Mouse (Mus musculus): ENCODE measurements at regions not wholly inside any gene's neighbourhood (a gene's known extent, or its start where the extent isn't known, plus 50 kb on each side); places are given as distances from the start of the nearest gene placed in this dataset.

DNA sequence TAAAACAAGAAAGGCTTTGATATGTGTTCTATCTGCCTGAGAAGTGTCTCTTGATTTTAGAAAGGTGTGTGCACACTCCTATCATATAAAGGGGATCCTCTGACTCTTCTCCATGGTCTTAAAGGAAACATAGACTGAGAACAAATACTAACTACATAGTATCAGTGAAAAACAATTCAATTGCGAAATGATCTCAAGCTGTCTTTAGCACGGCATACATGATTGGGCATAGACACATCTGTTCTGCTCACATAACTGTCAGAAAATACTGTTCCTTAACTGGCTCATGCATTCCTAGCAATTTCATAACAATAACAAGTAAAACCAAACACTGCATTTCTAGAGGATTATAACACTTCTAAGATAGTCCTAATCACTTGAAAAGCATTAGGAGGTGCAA lies 95.5 kb upstream of the Kitl start:
- no peak overlapping the region for H3K9ac ChIP-seq
- no peak for ATAC-seq (ENCODE audit: low read depth)
- H3K27ac ChIP-seq (replicated peaks): no peak overlapping the region
- H3K4me1 ChIP-seq (replicated peaks): 0 out of 2 replicates have a peak, but pooled peaks cover 4% of the 10 kb centered on the region
- no peak overlapping the region for H3K4me3 ChIP-seq
- H3K9me3 ChIP-seq: no peaks in the 10 kb centered on the region
- no peak overlapping the region for H3K4me2 ChIP-seq
- no peaks in the 10 kb centered on the region for H3K36me3 ChIP-seq
- 79% methylated on average over 2 of the region's 2 CpGs for WGBS
- H3K27me3 ChIP-seq: no peaks in the 10 kb centered on the region

GRCm38 (mm10) chr10:99918567-99919320 lies 96.7 kb upstream of the Kitl start:
- Histone ChIP-seq H3K4me2 (no peak overlapping the region), H3K27ac (replicated peaks) (no peak overlapping the region), H3K27me3 (no peaks in the 10 kb centered on the region), H3K4me3 (no peak overlapping the region), H3K4me1 (replicated peaks) (0 out of 2 replicates have a peak, but pooled peaks cover 4% of the 10 kb centered on the region), H3K36me3 (no peaks in the 10 kb centered on the region), H3K9me3 (no peaks in the 10 kb centered on the region), H3K9ac (no peak overlapping the region)
- 92% methylated on average over 7 of the region's 7 CpGs for WGBS
- no peak for ATAC-seq (ENCODE audit: low read depth)

GRCm38 (mm10) chr10:99913846-99914187 lies 101.6 kb upstream of the Kitl start:
- no peaks in the 10 kb centered on the region for H3K27me3 ChIP-seq
- no peak overlapping the region for H3K4me2 ChIP-seq
- no peak overlapping the region for H3K4me3 ChIP-seq
- ATAC-seq (ENCODE audit: low read depth): no peak
- no peaks in the 10 kb centered on the region for H3K9me3 ChIP-seq
- no peak overlapping the region for H3K27ac ChIP-seq (replicated peaks)
- 84% methylated on average over 4 of the region's 4 CpGs for WGBS
- no peaks in the 10 kb centered on the region for H3K36me3 ChIP-seq
- no peak overlapping the region for H3K9ac ChIP-seq
- no peaks in the 10 kb centered on the region for H3K4me1 ChIP-seq (replicated peaks)

DNA sequence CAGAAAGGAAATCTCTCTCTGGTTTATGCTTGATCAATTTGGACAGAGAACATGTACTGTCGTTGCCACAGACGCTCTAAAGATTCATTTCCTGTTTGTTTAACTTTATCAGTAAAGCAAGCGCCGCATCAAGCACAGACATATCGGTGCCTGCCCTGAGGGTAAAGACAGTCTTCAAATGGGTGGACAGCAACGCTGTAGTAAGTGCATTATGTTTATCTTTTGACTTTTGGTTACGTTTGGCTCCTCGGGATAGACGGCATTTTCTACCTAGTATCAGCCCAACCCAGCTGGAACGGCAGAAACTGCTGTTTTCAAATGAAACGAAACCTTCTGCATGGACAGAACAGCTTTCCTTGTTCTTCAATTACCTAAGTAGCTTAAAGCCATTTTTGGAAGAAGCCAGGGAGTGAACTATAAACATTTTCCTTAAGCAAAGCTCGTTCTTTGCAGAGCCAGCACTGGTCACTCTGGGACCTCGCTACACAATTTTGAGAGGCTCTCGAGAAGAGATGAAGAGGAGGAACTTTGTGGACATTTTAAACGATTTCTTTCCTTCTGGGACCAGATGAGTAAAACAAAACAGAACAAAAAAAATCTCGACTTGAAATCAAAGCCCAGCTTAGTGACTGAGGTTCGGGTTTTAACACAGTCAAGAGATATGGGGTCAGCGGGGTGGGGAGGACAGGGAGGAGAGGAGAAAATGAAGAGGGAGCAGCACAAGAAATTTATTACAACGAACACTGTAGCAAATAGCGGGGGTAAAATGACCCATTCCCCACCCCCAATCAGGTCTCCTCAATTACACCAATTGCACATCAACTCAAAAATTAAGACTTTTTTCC lies 102.2 kb upstream of the Kitl start:
- 78% methylated on average over 20 of the region's 20 CpGs for WGBS
- H3K36me3 ChIP-seq: no peaks in the 10 kb centered on the region
- no peak overlapping the region for H3K27ac ChIP-seq (replicated peaks)
- H3K4me1 ChIP-seq (replicated peaks): no peaks in the 10 kb centered on the region
- H3K4me3 ChIP-seq: no peak overlapping the region
- H3K9ac ChIP-seq: no peak overlapping the region
- no peaks in the 10 kb centered on the region for H3K9me3 ChIP-seq
- ATAC-seq (ENCODE audit: low read depth): no peak
- H3K27me3 ChIP-seq: no peaks in the 10 kb centered on the region
- no peak overlapping the region for H3K4me2 ChIP-seq

DNA sequence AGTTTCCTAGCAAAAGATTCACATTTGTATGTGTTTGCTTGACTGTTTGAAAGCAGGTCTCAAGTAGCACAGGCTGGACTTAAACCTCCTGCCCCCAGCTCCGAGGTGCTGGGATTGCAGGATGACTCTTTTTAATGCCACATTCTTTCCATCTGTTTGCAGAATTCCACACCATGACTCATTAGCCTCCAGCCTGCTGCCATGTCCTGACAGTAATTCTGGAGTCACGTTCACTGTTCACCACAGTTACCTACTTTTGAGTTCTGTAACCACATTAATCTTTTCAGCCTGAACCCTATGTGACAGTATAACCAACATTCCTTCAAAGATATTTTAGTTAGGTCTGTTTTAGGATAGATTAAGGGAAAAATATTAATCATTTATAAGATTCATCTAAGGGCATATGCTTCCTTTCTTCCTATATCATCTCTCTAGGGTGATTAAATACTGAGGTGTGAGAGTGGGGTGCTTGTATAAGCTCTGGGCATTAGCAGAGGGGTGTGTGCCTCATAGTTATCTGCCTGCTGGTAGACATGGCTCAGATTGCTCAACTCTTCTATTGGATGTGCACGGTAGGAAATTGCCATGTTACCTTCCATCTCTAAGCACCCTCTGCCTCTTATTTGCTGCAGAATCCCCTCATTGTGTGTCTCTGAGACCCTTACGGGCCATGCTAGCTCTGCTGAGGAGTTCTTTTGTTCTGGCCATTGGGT lies 105.3 kb upstream of the Kitl start:
- Histone ChIP-seq H3K9me3 (no peaks in the 10 kb centered on the region), H3K36me3 (no peaks in the 10 kb centered on the region), H3K4me1 (replicated peaks) (no peaks in the 10 kb centered on the region), H3K4me2 (no peak overlapping the region), H3K27ac (replicated peaks) (no peak overlapping the region), H3K4me3 (no peak overlapping the region), H3K9ac (no peak overlapping the region), H3K27me3 (no peaks in the 10 kb centered on the region)
- no peak for ATAC-seq (ENCODE audit: low read depth)
- 78% methylated on average over 4 of the region's 4 CpGs for WGBS

GRCm38 (mm10) chr10:99908044-99908443 lies 107.4 kb upstream of the Kitl start:
- Histone ChIP-seq H3K9ac (no peak overlapping the region), H3K27ac (replicated peaks) (no peak overlapping the region), H3K4me1 (replicated peaks) (no peaks in the 10 kb centered on the region), H3K27me3 (peaks cover 3% of the 10 kb centered on the region; the same call in 1 of the 2 replicates), H3K4me2 (no peak overlapping the region), H3K9me3 (no peaks in the 10 kb centered on the region), H3K36me3 (no peaks in the 10 kb centered on the region), H3K4me3 (no peak overlapping the region)
- WGBS: 62% methylated on average over 4 of the region's 4 CpGs
- no peak for ATAC-seq (ENCODE audit: low read depth)

DNA sequence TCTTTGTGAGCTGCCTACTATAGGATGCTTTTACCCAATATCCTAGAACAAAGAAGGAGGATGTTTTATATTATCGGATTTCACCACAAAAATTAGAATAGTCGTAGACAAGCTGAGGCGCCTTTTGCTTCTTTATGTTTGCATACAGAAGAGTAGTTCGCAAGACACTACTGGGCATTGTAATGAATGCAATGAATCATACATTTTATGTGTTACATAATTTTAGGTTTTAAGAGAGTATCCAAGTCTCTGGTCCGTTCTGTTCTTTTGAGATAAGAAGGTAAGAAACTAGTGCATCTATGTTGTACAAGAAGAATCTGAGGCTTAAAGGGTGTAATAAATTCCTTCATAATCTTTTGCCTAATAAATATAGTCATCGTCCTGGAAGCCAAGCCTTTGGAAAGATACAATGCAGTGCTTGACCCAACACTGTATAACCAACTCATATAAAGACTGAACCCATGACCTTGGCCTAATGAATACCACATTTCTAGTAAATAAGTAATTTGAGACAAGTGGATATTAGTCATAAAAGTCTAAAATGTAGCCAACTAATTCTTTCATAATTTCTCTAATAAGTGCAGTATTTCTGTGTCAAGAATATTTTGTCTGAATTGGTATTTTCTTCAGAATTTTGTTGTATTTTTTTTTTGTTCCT lies 108.5 kb upstream of the Kitl start:
- H3K4me1 ChIP-seq (replicated peaks): no peaks in the 10 kb centered on the region
- ATAC-seq (ENCODE audit: low read depth): no peak
- H3K9ac ChIP-seq: no peak overlapping the region
- no peak overlapping the region for H3K27ac ChIP-seq (replicated peaks)
- no peak overlapping the region for H3K4me2 ChIP-seq
- no peaks in the 10 kb centered on the region for H3K9me3 ChIP-seq
- H3K36me3 ChIP-seq: no peaks in the 10 kb centered on the region
- peaks cover 3% of the 10 kb centered on the region; the same call in 1 of the 2 replicates for H3K27me3 ChIP-seq
- no peak overlapping the region for H3K4me3 ChIP-seq
- 87% methylated on average over 6 of the region's 6 CpGs for whole genome bisulfite sequencing

DNA sequence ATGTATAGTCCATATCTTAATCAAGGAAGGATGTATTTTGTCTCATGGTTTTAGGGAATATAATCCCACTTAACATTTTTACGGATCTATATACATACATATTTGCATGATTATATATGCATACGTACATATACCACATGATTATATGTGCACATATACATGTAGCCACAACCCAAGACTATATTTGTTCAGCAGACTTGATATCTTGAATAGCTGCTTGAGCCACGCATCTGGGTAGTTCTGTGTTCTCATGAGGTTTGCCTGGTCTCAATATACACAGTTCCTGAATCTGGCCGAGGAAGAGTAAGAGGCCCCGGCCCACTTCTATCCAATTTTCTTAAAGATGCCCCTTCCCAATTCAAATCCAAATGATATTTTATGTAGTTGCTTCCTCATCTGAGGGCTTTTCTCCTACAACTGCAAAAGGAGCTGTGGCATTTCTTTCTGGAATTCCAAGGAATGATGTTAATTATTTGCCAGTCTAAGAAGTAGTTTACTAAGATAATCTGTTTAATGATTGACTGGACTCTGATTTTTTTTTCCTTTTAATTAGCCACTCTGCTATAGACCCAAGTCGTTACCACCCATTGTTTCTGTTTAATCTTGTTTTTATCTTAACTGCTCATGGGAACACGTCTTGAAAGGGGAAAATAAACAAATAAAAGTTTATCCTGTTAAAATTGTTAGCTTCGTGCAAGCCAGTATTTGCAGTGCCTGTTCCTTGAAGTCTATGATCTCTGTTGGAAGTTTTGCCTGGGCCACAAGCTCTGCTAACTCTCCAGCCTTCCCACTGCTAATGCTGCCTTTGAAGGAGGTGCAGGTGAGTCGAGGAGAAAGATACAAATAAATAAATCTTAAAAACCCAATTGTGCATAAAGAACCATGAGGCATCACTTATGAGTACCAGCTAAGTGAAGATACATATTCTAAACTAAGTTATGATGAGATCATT lies 112.9 kb upstream of the Kitl start:
- 64% methylated on average over 9 of the region's 9 CpGs for WGBS
- no peaks in the 10 kb centered on the region for H3K9me3 ChIP-seq
- no peak overlapping the region for H3K27ac ChIP-seq (replicated peaks)
- H3K27me3 ChIP-seq: peaks cover 3% of the 10 kb centered on the region; the same call in 1 of the 2 replicates
- no peak for ATAC-seq (ENCODE audit: low read depth)
- no peak overlapping the region for H3K9ac ChIP-seq
- H3K4me3 ChIP-seq: no peak overlapping the region
- no peak overlapping the region for H3K4me2 ChIP-seq
- no peaks in the 10 kb centered on the region for H3K36me3 ChIP-seq
- peaks cover 9% of the 10 kb centered on the region for H3K4me1 ChIP-seq (replicated peaks)

- peaks cover 9% of the 10 kb centered on the region for H3K4me1 ChIP-seq (replicated peaks)
- WGBS: 52% methylated on average over 8 of the region's 8 CpGs
- ATAC-seq (ENCODE audit: low read depth): no peak
- H3K27ac ChIP-seq (replicated peaks): no peak overlapping the region
- H3K9me3 ChIP-seq: no peaks in the 10 kb centered on the region
- no peak overlapping the region for H3K4me2 ChIP-seq
- no peaks in the 10 kb centered on the region for H3K36me3 ChIP-seq
- no peak overlapping the region for H3K9ac ChIP-seq
- no peak overlapping the region for H3K4me3 ChIP-seq
- peaks cover 3% of the 10 kb centered on the region; the same call in 1 of the 2 replicates for H3K27me3 ChIP-seq
Measured at GRCm38 (mm10) chr10:99900955-99901835, 114.2 kb upstream of the Kitl start.

DNA sequence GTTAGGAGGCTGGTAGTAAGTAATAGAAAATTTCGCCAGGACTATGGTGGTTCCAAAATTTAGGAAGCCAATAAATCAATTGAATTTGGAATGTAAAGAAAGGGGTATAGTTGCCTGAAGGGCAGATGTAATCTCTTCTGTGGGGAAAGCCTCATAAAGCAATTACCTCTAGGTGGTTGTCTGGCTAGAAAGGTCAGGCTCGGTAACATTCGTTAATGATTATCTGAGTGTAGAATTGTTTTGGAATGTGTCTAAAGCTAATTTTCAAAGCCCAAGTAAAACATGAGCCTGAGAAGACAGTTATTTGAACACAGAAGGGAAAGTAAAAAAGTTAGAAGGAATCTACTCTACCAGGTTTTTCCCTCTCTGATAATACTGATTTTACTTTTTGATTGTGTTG lies 121.4 kb upstream of the Kitl start:
- Histone ChIP-seq H3K9me3 (no peaks in the 10 kb centered on the region), H3K4me2 (no peak overlapping the region), H3K9ac (no peak overlapping the region), H3K4me1 (replicated peaks) (no peaks in the 10 kb centered on the region), H3K4me3 (no peak overlapping the region), H3K27ac (replicated peaks) (no peak overlapping the region), H3K27me3 (no peaks in the 10 kb centered on the region), H3K36me3 (no peaks in the 10 kb centered on the region)
- 9% methylated on average over 3 of the region's 3 CpGs for WGBS
- no peak for ATAC-seq (ENCODE audit: low read depth)

All from neural tube, embryonic 13.5 days (tissue).